Mouse (Mus musculus) right cerebral cortex, adult 18-20 months (tissue): Measurements from ENCODE around the gene Trim30a.
"Not testable (repeated sequence)": the region's sequence is repeated elsewhere in the genome, so short reads cannot be mapped to it uniquely, and the experiment has no call there.

Experiments
- DNase-seq: peaks from one replicate; pipeline ENCODE4 v3.0.0; 2022; ENCODE audit warnings: mixed read lengths

Gene Trim30a

GRCm38 (mm10) chr7:104465065-104465744, at the start of gene Trim30a:
TSS of gene Trim30a (minus strand) at chr7:104465193.
- DNase-seq, result no peak

- DNase-seq, result not testable (repeated sequence)
Measured at GRCm38 (mm10) chr7:104507421-104508065, 42.5 kb upstream of the Trim30a start, which contains the start of gene Trim30d. TSS of gene Trim30d (minus strand) at chr7:104507849.

GRCm38 (mm10) chr7:104501589-104502371, 36.8 kb upstream of the Trim30a start:
- DNase-seq, result no peak

- DNase-seq, result not testable (repeated sequence)
Measured at GRCm38 (mm10) chr7:104501186-104501585, 36.2 kb upstream of the Trim30a start.

GRCm38 (mm10) chr7:104499464-104499863, 34.5 kb upstream of the Trim30a start:
- not testable (repeated sequence) for DNase-seq

- DNase-seq, result no peak
Measured at GRCm38 (mm10) chr7:104445961-104446645, 18.9 kb downstream of the Trim30a start.

- no peak for DNase-seq
Measured at GRCm38 (mm10) chr7:104404460-104404950, 60.5 kb downstream of the Trim30a start.

GRCm38 (mm10) chr7:104401140-104401539, 63.9 kb downstream of the Trim30a start:
- no peak for DNase-seq

- no peak for DNase-seq
Measured at GRCm38 (mm10) chr7:104400698-104401097, 64.3 kb downstream of the Trim30a start, which contains the start of gene Trim30c. TSS of gene Trim30c (minus strand) at chr7:104400837.

GRCm38 (mm10) chr7:104398492-104398891, 66.5 kb downstream of the Trim30a start:
- no peak for DNase-seq

GRCm38 (mm10) chr7:104369736-104370414, 95.1 kb downstream of the Trim30a start, which contains the start of gene Trim30b:
TSS of gene Trim30b (minus strand) at chr7:104369884.
- DNase-seq, result no peak

- no peak for DNase-seq
Measured at GRCm38 (mm10) chr7:104366339-104366738, 98.7 kb downstream of the Trim30a start.
